Mouse (Mus musculus) embryonic fibroblast, embryonic 13.5 days (primary cell): ENCODE measurements around the gene Zfp119b.

Source experiments
- CTCF ChIP-seq: IDR thresholded peaks from 2 replicates; pipeline ENCODE4 v1.5.1; 2011; ENCODE audit warnings: mild to moderate bottlenecking, control low read depth, low read length, moderate library complexity, borderline replicate concordance; ENCODE audit not compliant: insufficient read depth
- POLR2A ChIP-seq: IDR thresholded peaks from 2 replicates; pipeline ENCODE4 v1.6.1; 2011; ENCODE audit warnings: low read depth, mild to moderate bottlenecking, control low read depth, low read length, moderate library complexity

DNA sequence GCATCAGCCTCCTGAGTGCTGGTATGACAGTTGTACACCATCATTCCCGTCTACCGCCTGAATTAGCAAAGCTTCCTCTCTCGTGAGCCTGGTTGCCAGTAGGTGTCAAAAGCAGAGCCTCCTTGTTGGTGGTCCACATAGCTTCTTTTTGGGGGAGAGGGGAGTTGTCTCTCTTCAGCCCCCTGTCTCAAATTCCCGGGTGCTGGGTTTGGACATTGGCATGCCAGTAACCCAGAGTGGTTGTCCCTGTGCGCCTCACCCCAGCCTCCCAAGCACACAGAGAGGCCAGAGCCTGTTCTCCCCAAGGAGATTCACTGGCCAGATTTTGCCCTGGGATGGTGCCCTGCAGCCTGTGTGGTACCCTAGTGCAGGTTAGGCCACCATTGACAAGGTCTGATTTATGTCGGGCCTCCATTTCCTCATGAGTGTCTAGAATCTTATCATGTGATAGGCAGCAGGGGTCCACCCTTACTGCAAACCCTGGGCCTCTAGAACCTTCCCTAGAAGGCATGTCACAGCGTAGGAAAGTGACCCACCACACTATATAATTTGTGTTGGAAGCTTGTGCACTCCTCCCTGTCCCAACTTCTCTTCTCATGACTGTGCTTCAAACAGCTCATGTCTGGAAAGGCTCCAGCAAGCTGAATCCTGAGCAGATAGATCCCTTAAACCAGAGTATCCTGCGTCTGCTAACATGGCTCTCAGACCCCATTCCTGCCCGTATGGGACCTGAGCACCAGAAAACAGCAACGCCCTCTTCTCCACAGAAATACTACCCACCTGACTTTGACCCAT, 10.8 kb upstream of the Zfp119b start:
- TF ChIP-seq CTCF = no peak
- TF ChIP-seq POLR2A = no peak
